Comparison of ENCODE assay signal across 19 mouse cellular contexts in genomic region chr15:96905520-96905919, GRCm38 (mm10).
DNase-seq lines count a peak whose midpoint lies in the region; TF ChIP-seq lines count a peak whose summit lies in the region.
"Had no signal": no experiment of that assay in that cellular context is flagged by ENCODE, and none has a peak within 500 bp of the region (broad histone marks: within the 10 kb centered on the region; RNA-seq: fewer than 3 reads in every experiment).

No protein-coding gene starts in this region.

- DNase-seq in heart, adult 11 months, result peak; percentile 69
- DNase-seq in heart, postnatal 14 days, result no peak
- DNase-seq in heart, embryonic 10.5 days (ENCODE audit: low spot score), result peak; percentile 54
- no peak for DNase-seq in heart, adult 2 months
- peak; percentile 5 for DNase-seq in embryonic facial prominence, embryonic 10.5 days (ENCODE audit: low spot score)
- no peak for DNase-seq in urinary bladder, postnatal 10 days (ENCODE audit: low spot score)
- DNase-seq: adrenal gland, adult 2 months; adrenal gland, adult 8-10 months; adrenal gland, postnatal 10 days; adrenal gland, postnatal 14 days; adrenal gland, postnatal 25 days; adrenal gland, postnatal 36 days; B cell, adult 2 months; cerebellum, adult 11 months; cerebellum, adult 11-12 months; cerebellum, adult 18-20 months had no signal

- WGBS in heart, embryonic 10.5 days, result 94% methylated on average over 4 of the region's 4 CpGs
- WGBS in heart, adult 2 months, result 95% methylated on average over 4 of the region's 4 CpGs
- 94% methylated on average over 4 of the region's 4 CpGs for WGBS in embryonic facial prominence, embryonic 10.5 days

- H3K9me3 ChIP-seq in heart, embryonic 10.5 days, result no peaks in the 10 kb centered on the region
- H3K9me3 ChIP-seq in embryonic facial prominence, embryonic 10.5 days, result peaks cover 7% of the 10 kb centered on the region; the same call in 1 of the 2 replicates

- intact Hi-C loops in heart, postnatal 14 days (cut with DNase I), result no loop called here
- intact Hi-C loops in heart, adult 2 months (cut with DNase I), result no loop called here

- no peak for TF ChIP-seq POLR2A in heart, adult 2 months (IDR thresholded peaks at IDR 0.05; ENCODE audit: insufficient read depth, low read depth, low read length)

- H3K9ac ChIP-seq in heart, adult 2 months (ENCODE audit: low read depth, low read length), result no peak overlapping the region

- TF ChIP-seq CTCF in heart, adult 2 months (IDR thresholded peaks at IDR 0.05), result no peak

- no peaks in the 10 kb centered on the region for H3K27me3 ChIP-seq in heart, embryonic 10.5 days (ENCODE audit: insufficient read depth, poor library complexity, severe bottlenecking)
- H3K27me3 ChIP-seq in heart, adult 2 months (ENCODE audit: control insufficient read depth, insufficient read depth, low read length), result no peaks in the 10 kb centered on the region
- no peaks in the 10 kb centered on the region for H3K27me3 ChIP-seq in embryonic facial prominence, embryonic 10.5 days (replicated peaks; ENCODE audit: low read depth, poor library complexity, severe bottlenecking)
- H3K27me3 ChIP-seq: CH12.LX, Patski had no signal

- H3K27ac ChIP-seq in heart, embryonic 10.5 days, result no peak overlapping the region
- H3K27ac ChIP-seq in heart, adult 2 months, result no peak overlapping the region
- H3K27ac ChIP-seq in embryonic facial prominence, embryonic 10.5 days (replicated peaks), result no peak overlapping the region

- H3K79me2 ChIP-seq in heart, adult 2 months (replicated peaks; ENCODE audit: control insufficient read depth, insufficient read depth, low read length), result no peaks in the 10 kb centered on the region

- H3K4me3 ChIP-seq in heart, embryonic 10.5 days, result no peak overlapping the region
- H3K4me3 ChIP-seq in heart, adult 2 months, result no peak overlapping the region
- no peak overlapping the region for H3K4me3 ChIP-seq in embryonic facial prominence, embryonic 10.5 days

- H3K36me3 ChIP-seq in heart, embryonic 10.5 days, result no peaks in the 10 kb centered on the region
- H3K36me3 ChIP-seq in heart, adult 2 months (ENCODE audit: control insufficient read depth, insufficient read depth, low read length), result no peaks in the 10 kb centered on the region
- no peaks in the 10 kb centered on the region for H3K36me3 ChIP-seq in embryonic facial prominence, embryonic 10.5 days (replicated peaks)
- H3K36me3 ChIP-seq: G1E had no signal

- H3K4me1 ChIP-seq in heart, embryonic 10.5 days, result no peaks in the 10 kb centered on the region
- no peaks in the 10 kb centered on the region for H3K4me1 ChIP-seq in heart, adult 2 months (ENCODE audit: control insufficient read depth, insufficient read depth, low read length)
- peaks cover 22% of the 10 kb centered on the region for H3K4me1 ChIP-seq in embryonic facial prominence, embryonic 10.5 days

- TF ChIP-seq EP300 in heart, adult 2 months (IDR thresholded peaks at IDR 0.05; ENCODE audit: insufficient read depth, low read depth, low read length), result no peak

Comparison
In these comparisons a context has a peak if more than half of its experiments do, and no peak if none do; other contexts are left out.
1. DNase-seq: peak in heart, adult 11 months (single experiment), heart, embryonic 10.5 days (single experiment) and embryonic facial prominence, embryonic 10.5 days (single experiment); none in heart, postnatal 14 days (0 of 2), heart, adult 2 months (0 of 2) and urinary bladder, postnatal 10 days (single experiment).